ENCODE assay signal across 8 mouse cellular contexts in the genomic region with DNA sequence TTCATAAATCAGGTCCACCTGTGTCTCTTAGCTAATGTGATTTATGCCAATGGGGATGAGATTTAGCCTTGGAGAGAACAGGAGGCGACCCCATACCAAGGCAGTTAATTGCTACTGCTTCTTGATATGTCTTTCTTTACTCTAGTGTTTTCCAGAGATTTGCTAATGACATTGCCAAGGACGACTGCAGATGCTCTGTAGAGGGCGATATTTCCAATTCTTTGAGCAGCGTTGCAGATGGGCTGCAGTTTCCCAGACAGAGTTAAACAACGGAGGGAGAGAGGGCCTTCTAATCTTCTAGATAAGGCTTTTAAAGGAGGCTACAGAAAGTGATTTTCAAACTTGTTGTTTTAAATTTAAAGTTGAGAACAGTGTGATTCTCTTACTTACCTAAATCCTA.
DNase-seq lines count a peak whose midpoint lies in the region; ATAC-seq and TF ChIP-seq lines count a peak whose summit lies in the region.

No protein-coding gene starts in this region.

- intact Hi-C loops in heart, postnatal 25 days (cut with DNase I): no loop called here

- TF ChIP-seq CTCF in cortical plate, adult 2 months (IDR thresholded peaks at IDR 0.05; ENCODE audit: extremely low read depth, insufficient read depth, low read length): peak; percentile 42

- 0 out of 2 replicates have a peak, but pooled peaks cover 4% of the 10 kb centered on the region for H3K9me3 ChIP-seq in heart, embryonic 12.5 days (replicated peaks)
- H3K9me3 ChIP-seq in midbrain, embryonic 11.5 days (ENCODE audit: control insufficient read depth, low read length): no peaks in the 10 kb centered on the region
- H3K9me3 ChIP-seq in midbrain, embryonic 16.5 days (replicated peaks; ENCODE audit: control insufficient read depth, low read length, poor library complexity, severe bottlenecking): no peaks in the 10 kb centered on the region

- H3K36me3 ChIP-seq in heart, embryonic 12.5 days: no peaks in the 10 kb centered on the region
- H3K36me3 ChIP-seq in midbrain, embryonic 11.5 days (ENCODE audit: control insufficient read depth, insufficient read depth, low read length): no peaks in the 10 kb centered on the region
- no peaks in the 10 kb centered on the region for H3K36me3 ChIP-seq in midbrain, embryonic 16.5 days (ENCODE audit: control insufficient read depth, insufficient read depth, low read length)

- 13% methylated on average over 5 of the region's 5 CpGs for WGBS in heart, embryonic 12.5 days
- WGBS in midbrain, embryonic 11.5 days: 24% methylated on average over 5 of the region's 5 CpGs
- 16% methylated on average over 5 of the region's 5 CpGs for WGBS in midbrain, embryonic 16.5 days

- H3K9ac ChIP-seq in heart, embryonic 12.5 days: no peak overlapping the region
- no peak overlapping the region for H3K9ac ChIP-seq in midbrain, embryonic 11.5 days (ENCODE audit: low read length)
- no peak overlapping the region for H3K9ac ChIP-seq in midbrain, embryonic 16.5 days (ENCODE audit: low read depth, low read length)

- H3K27me3 ChIP-seq in heart, embryonic 12.5 days (replicated peaks): no peaks in the 10 kb centered on the region
- no peaks in the 10 kb centered on the region for H3K27me3 ChIP-seq in midbrain, embryonic 11.5 days (ENCODE audit: control insufficient read depth, insufficient read depth, low read length)
- no peaks in the 10 kb centered on the region for H3K27me3 ChIP-seq in midbrain, embryonic 16.5 days (ENCODE audit: control insufficient read depth, insufficient read depth, low read depth, low read length)

- H3K4me1 ChIP-seq in heart, embryonic 12.5 days (replicated peaks): peaks cover 16% of the 10 kb centered on the region; the same call in 1 of the 2 replicates
- no peaks in the 10 kb centered on the region for H3K4me1 ChIP-seq in midbrain, embryonic 11.5 days (ENCODE audit: control insufficient read depth, insufficient read depth, low read length)
- no peaks in the 10 kb centered on the region for H3K4me1 ChIP-seq in midbrain, embryonic 16.5 days (ENCODE audit: control insufficient read depth, insufficient read depth, low read length)
- H3K4me1 ChIP-seq in cortical plate, adult 2 months (ENCODE audit: control insufficient read depth, insufficient read depth, low read length): no peaks in the 10 kb centered on the region

- DNase-seq in heart, postnatal 25 days (ENCODE audit: low spot score): no peak
- DNase-seq in midbrain, embryonic 11.5 days (ENCODE audit: low spot score, missing footprints): peak; percentile 84

- H3K27ac ChIP-seq in heart, embryonic 12.5 days (ENCODE audit: poor library complexity, severe bottlenecking): no peak overlapping the region
- no peak overlapping the region for H3K27ac ChIP-seq in midbrain, embryonic 11.5 days (ENCODE audit: low read depth, low read length)
- H3K27ac ChIP-seq in midbrain, embryonic 16.5 days (ENCODE audit: low read length): no peak overlapping the region
- no peak overlapping the region for H3K27ac ChIP-seq in cortical plate, adult 2 months (ENCODE audit: insufficient read depth, low read length)

- H3K4me3 ChIP-seq in heart, embryonic 12.5 days: no peak overlapping the region
- H3K4me3 ChIP-seq in midbrain, embryonic 11.5 days (ENCODE audit: low read depth, low read length): no peak overlapping the region
- no peak overlapping the region for H3K4me3 ChIP-seq in midbrain, embryonic 16.5 days (ENCODE audit: low read depth, low read length)
- H3K4me3 ChIP-seq in cortical plate, adult 2 months (ENCODE audit: insufficient read depth, low read length): no peak overlapping the region

- H3K4me2 ChIP-seq in heart, embryonic 12.5 days: no peak overlapping the region
- no peak overlapping the region for H3K4me2 ChIP-seq in midbrain, embryonic 11.5 days
- no peak overlapping the region for H3K4me2 ChIP-seq in midbrain, embryonic 16.5 days (ENCODE audit: low read length)

- ATAC-seq in heart, embryonic 12.5 days (ENCODE audit: insufficient number of reproducible peaks, low FRiP score): 0 out of 2 replicates have a peak, but pooled peaks have one; percentile 63
- ATAC-seq in midbrain, embryonic 11.5 days (ENCODE audit: low FRiP score): peak; percentile 49; the same call in 1 of the 2 replicates
- no peak for ATAC-seq in midbrain, embryonic 16.5 days
- 0 out of 2 replicates have a peak, but pooled peaks have one; percentile 50 for ATAC-seq in megakaryocyte-erythroid progenitor cell, adult 5-6 weeks (replicated peaks; ENCODE audit: low FRiP score, low TSS enrichment, poor library complexity, severe bottlenecking)
- ATAC-seq in inflammation-experienced regulatory T-cells, adult 6 months: no peak
- ATAC-seq in megakaryocyte, adult 5-6 weeks (ENCODE audit: poor library complexity, severe bottlenecking): no peak

- TF ChIP-seq POLR2A in cortical plate, adult 2 months (IDR thresholded peaks at IDR 0.05; ENCODE audit: extremely low read depth, insufficient read depth, low read length): no peak

Comparison
In these comparisons a context has a peak if more than half of its experiments do, and no peak if none do; other contexts are left out.
1. ATAC-seq: peak in heart, embryonic 12.5 days (single experiment), midbrain, embryonic 11.5 days (single experiment) and megakaryocyte-erythroid progenitor cell, adult 5-6 weeks (single experiment); none in midbrain, embryonic 16.5 days (single experiment), inflammation-experienced regulatory T-cells, adult 6 months (single experiment) and megakaryocyte, adult 5-6 weeks (single experiment).